Mouse (Mus musculus) T-helper 17 cell (primary cell): ENCODE measurements around the gene Dguok.

Experiments
- in situ Hi-C, 2 experiments: fragments of 300-600 bp; cut with MboI, MseI; formaldehyde crosslinking; loops; 1 replicate in 1 of 2; 2 replicates in 1 of 2; pipeline ENCODE4 v1.15.1; 2025; ENCODE audit warnings: high pct_unique_total_duplicates in 2 of 2

Dguok gene

DNA sequence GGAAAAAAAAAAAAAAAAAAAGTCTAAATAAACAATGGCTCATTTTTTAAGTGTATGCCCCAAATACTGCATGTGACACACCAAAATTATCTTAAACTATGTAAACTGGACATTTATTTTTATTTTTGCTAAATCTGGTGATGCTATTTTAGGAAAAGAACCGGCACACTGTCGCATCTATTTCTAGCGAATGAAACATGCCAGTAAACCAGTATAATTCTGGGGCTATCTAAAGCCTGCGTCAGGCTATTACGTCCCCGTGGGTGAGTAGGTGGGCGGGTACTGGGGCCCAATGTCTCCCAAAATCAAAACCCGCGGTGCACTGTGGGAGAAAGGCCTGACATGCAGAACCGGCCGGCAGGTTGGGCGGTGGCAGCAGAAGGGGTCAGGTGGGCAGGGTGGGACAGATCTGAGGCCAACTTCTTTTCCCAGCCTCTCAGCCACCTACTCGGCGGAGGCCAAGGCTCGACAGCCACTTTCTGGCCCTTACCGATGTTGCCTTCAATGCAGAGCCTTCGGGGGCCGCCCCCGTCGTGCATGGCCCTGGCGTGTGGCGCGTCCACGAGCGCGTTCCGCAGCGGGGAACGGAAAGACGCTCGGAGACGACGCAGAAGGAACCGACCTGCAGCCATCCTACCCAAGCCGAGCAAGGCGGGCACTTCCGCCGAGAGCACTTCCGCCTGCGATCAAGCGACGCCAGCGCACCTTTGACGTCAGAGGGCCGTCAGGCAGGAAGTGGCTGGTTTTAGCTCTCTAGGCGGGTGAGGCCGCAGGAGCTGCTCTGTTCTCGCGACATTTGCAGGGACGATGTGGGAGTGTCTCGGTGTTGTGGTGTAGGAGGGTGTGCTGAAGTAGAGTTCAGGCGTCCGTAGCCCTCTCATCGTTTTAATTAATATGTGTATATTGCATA is at the start of gene Dguok:
TSS of gene Dguok (minus strand) at position 712 of the 910 bp plus-strand sequence.
- in situ Hi-C loops, result loop anchor here in 1 of 2 experiments (5.0 kb wide), 1 partner anchor 34 kb away; no protein-coding TSS in a partner anchor

DNA sequence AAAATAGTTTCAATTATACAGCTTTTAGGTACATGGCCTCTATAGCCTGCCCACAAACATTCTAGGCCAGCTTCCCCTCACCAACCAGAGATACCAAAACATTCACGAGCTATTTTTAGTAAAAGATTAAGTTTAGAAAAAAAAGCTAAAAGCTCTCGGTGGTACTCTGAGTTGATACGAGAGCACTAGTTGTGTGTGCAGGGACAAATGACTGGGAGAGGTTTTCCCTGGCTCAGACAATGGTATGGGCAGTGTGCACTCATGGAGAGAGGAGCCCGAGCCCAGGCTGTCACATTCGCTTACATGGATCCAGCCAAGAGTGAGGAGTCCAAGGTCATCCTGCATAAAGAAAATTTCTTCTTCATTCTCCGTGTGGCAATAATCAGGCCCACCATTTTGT is 49.2 kb upstream of the Dguok start:
- in situ Hi-C loops, result no loop called here

DNA sequence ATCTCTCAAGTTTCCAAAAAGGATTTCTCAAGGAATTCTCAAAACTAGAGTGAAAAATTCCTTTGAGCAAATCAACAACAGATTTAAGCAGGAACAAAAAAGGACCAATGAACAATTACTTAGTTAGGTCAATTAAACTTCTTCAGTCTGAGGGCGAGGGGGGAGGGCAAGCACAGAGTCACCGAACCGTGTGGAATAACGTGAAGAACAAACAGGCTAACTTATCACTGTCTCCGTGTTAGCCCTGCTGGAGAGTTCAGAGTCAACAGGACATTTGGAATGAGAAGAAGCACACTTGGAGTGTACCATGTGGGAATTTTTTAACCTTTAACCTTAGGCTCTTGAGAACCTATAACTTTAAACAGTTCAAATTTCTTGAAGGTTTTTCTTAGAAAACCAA is 41.6 kb upstream of the Dguok start:
- in situ Hi-C loops, result no loop called here

DNA sequence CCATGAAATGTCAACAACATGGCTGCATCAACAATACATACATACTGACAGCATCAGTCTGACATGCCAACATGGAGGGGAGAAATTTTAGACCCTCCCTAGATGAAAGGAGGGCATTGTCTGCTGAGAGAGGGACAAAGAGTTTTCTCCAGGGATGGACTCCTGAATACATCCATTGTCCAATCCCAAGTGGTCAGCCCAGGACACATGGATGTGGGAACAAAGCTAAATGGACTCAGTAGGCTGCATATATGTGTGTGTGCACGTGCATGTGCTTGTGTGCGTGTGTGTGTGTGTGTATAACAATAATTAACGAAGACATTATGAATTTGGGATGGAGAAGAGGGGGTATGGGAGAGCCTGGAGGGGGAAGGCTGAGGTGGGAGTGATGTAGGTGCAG is 39.0 kb upstream of the Dguok start:
- in situ Hi-C loops, result no loop called here

DNA sequence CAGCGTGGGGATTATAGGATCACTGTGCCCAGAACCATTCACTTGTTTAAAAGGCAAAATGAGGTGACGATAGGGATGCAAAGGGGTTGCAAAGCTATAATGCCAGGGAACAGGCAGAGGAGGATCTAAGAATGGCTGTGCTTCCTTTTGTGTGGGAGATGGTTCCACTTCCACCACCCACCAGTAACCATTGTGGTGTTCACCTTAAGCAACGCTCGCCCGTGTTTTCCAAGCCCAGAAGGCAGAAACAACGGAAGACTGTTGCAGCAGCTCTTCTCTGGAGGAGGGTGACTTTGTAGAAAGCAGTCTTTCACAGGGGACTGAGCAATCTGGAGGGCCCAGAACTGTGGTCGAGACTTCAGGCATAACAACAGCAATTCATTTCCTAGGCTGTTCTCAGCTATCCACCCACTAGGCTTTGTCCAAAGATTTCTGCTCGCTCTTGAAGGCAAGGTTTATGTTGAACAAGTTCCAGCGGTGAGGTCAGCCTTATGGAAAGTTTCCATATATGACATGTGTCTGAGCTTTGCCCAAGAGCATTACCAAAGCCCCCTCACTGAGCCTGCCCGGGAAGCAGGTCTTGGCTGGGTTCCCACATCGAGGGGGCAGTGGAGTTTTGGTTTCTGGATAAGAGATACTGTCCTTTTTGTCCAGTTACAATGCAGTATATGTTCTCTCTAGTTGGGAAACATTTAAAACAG is 35.1 kb upstream of the Dguok start:
- in situ Hi-C loops, result no loop called here

DNA sequence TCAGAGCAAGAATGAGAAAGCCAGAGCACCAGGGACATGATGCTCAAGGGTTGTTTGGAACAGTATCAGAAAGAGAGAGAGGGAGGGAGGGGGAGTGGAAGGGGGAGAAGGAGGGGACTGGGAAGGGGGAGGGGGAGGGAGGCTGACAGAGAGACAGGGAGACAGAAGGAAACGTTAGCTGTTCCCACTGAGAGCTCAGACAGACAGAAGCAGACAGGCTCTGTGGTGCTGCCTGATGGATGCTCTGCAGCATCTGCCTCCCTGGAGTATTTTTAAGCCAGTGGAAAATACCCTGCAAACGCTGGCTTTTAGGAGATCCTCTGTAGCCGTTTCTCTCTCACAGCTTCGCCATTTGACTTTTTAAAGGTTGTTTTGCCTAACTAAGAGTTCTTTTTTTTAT is 33.2 kb upstream of the Dguok start:
- in situ Hi-C loops, result no loop called here

DNA sequence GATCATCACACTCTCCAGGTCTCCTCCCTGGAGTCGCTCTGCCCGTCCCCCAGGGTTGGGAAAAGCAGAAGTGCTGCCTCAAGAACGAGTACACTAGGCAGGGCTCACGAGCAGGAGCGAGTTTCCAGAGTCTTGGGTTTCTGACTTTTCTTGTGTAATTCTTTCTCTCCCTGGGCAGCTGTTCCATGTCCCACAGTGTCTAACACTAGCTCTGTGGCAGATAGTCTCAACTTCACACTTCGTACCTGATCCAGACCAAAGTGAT is 30.0 kb upstream of the Dguok start:
- in situ Hi-C loops, result no loop called here

DNA sequence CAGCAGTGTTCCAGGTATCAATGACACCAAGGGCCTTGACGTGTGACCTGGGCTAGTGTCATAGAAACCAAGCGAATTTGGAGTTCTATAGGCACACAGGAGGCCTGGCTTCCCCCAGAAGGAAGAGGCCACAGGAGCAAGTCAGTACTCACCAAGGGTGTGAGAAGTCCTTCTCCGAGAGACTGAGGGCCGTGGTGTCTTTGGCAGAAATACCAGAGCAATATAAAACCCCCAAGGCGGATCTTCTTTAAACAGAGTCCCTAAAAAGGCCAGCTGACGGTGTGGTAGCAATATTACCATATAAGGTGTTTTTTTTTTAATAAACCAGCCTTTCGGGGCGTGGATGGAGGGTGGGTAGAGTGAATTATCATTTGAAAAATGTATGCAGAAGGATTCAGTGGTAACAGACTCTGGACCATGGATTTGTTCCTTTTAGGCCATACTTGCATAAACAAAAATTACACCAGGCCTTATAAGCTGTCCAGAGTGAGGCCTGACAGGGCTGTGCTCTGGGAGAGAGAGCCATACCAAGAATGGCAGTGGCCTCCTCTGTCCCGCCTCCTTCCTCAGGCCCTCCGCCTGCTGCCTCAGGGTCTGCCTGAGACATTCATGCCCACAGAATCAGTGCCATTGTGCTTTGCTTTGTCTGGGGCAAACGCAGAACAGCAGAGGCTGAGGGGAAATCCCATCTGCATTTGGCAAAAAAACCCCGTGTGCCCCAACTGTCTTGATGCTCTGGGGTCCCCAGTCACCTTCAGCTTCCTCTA is 29.4 kb upstream of the Dguok start, which contains the start of gene Actg2:
TSS of gene Actg2 (minus strand) at position 238 of the 767 bp plus-strand sequence.
- in situ Hi-C loops, result no loop called here

DNA sequence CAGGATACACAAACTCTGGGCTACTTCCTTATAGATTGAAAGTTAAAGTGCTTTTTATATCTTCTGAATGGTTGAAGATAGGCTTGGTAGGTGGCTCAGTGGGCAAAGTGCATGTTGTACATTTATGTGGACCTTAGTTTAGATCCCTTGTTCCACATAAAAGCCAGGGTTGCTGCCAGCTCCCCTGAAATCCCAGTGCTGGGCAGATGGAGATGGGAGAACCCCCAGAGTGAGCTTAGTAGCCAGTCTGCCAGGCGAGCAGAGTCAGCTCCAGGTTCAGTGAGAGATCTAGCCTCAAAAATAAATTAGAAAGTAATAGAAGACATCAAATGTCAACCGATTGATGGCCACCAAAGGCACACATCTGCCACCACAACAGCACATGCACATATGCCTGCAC is 25.8 kb upstream of the Dguok start:
- in situ Hi-C loops, result loop anchor here in 1 of 2 experiments (5.0 kb wide), 1 partner anchor 35 kb away; no protein-coding TSS in a partner anchor

DNA sequence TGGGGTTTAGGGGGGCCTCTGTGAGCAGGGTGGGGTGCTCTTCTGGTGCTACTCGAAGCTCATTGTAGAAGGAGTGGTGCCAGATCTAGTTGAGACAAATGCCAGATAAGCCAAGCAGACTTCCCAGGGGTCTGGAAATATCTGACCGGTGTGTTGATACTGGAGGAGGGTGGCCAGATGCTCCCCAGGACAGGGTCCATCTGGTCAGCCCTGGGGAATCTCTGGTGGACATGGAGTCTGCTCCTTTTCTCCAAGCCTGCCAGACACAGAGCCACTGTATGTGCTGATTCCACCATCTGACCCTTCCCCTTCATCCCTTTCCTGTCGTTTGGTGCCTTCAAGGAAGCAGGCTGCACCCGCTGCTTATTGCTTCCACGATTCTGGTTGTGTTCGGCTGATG is 16.4 kb upstream of the Dguok start:
- in situ Hi-C loops, result loop anchor here in 1 of 2 experiments (5.0 kb wide), 1 partner anchor 89 kb away; no protein-coding TSS in a partner anchor

DNA sequence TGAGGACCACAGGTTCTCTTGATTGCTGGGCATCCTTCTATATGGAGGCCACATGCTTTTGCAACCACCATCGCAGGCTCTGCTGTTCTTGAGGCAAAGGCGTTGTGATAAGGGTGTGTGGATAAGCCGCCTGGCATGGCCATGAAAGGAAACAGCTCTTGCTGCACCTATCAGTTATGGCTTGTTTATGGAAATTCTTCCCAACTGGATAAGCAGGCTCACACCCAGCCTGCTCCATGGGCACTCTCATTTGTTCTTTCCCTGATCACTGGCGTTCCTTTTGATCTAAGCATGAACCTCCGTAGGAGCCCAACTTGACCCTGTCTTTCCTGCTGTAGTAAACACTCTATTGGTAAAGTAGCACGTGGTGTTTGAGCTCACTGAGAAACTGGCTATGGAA is 15.0 kb upstream of the Dguok start:
- in situ Hi-C loops, result loop anchor here in 1 of 2 experiments (5.0 kb wide), 1 partner anchor 91 kb away; no protein-coding TSS in a partner anchor

DNA sequence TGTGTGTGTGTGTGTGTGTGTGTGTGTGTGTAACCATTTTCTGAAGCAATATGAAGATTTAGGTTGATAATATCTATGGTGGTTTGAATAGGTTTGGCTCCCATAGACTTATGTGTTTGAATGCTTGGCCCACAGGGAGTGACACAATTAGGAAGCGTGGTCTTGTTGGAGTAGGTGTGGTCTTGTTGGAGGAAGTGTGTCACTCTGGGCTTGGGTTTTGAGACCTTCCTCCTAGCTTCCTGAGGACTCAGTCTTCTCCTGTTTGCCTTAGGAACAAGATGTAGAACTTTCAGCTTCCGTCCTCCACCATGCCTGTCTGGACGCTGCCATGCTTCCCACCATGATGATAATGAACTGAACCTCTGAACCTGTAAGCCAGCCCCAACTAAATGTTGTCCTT is 11.9 kb upstream of the Dguok start:
- in situ Hi-C loops, result no loop called here

DNA sequence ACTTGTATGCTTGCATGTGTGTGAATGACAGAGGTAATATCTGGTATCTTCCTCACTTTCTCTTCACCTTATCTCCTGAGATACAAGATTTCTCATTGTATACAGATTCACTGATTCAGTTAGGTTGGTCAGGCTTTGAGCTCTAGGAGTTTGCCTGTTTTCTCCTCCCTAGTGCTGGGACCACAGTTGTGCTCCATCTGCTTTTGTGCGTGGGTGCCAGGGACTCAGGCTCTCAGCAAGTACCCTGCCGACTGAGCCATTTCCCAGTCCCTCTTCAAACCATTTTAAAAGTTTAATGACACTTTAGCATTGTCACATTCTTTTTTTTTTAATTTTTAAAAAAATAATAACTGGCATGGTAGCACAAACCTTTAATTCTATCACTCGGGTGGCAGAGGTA is 8.4 kb upstream of the Dguok start:
- in situ Hi-C loops, result no loop called here

DNA sequence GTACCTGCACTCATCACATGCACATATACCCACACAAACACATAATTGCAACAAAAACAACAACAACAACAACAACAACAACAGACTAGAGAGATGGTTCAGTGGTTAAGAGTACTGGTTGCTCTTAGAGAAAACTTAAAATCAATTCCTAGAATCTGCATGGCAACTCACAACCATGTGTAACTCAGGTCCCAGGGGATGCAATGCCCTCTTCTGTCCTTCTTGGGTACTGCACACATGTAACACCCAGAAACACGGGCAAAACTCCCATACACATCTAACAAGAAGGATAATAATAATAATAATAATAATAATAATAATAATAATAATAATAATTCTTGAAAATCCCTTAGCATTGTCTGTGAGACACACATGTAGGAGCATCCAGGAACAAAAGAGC is 5.7 kb upstream of the Dguok start:
- in situ Hi-C loops, result loop anchor here (5.0 kb wide), 2 partner anchors 155 to 160 kb away; no protein-coding TSS in a partner anchor

DNA sequence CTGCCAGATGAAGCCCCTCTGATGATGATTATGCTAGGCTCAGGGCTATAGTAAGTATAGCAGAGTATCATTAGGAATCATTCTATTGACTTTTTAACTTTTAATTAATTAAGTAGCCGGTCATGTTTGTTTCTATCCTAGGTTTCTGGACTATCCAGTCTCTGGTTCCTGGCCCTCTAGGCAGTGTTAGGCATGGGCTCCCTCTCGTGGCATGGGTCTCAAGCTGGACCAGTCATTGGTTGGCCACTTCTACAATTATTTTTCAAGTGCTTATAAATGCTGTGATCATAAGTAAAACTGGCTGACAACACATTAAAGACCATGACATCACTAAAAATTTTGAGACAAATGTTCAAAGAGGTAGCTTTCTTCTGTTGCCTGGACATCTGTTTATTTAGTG is 3.4 kb upstream of the Dguok start:
- in situ Hi-C loops, result loop anchor here (5.0 kb wide), 2 partner anchors 153 to 158 kb away; no protein-coding TSS in a partner anchor

DNA sequence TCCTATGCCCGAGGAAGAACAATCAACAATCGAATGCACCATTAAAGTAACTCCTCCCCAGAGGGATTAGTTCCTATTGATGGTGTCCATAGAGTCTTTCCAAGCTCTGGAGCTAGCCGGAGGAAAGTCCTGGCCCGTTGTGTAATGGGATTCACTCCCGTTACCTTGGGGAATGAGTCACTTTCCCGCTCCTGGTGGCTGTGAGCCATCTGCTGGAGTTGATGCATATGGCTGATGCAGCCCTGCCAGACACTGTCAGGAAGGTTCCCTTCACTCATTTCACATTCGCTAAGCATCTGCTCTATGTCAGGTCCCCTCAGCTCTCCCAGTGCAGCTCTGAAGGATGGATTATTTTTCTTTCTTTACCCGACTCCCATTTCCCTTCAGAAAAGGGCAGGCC is 2.7 kb upstream of the Dguok start:
- in situ Hi-C loops, result loop anchor here in 1 of 2 experiments (5.0 kb wide), 1 partner anchor 37 kb away; no protein-coding TSS in a partner anchor

DNA sequence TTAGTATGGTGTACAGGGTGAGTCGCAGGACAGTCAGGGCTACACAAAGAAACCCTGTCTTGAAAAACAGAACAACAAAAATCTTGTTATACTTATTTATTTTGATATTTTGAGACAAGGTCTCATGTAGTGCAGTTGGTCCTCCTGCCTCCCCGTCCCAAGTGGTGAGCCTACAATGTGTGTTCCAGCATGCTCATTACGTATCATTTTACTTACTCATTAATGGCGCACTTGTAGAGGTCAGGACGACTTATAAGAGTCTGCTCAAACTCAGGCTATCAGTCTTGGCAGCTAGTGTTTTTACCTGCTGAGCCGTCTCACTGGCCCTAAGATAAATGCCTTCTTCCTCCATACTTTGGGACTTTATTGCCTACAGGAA is 388 bp upstream of the Dguok start:
- in situ Hi-C loops, result loop anchor here in 1 of 2 experiments (5.0 kb wide), 1 partner anchor 35 kb away; no protein-coding TSS in a partner anchor

DNA sequence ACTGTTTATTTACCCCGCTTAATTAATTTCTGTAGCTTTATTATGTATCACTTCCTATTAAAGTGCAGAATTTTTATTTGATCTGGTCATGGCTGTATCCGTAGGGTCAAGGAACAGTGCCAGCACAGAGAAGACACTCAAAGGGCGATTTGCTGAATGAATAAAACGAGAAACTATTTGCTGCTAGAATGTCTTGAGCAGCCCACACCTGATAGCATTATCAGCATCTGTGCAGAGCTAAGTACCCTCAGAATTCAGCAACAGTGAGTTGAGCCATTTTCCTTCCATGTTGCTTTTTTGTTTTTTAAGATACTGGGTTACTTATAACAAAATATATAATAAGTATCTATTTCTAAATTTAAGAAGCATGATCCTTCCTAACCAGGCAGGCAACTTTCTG is 1.2 kb downstream of the Dguok start:
- in situ Hi-C loops, result loop anchor here in 1 of 2 experiments (5.0 kb wide), 1 partner anchor 33 kb away; no protein-coding TSS in a partner anchor

DNA sequence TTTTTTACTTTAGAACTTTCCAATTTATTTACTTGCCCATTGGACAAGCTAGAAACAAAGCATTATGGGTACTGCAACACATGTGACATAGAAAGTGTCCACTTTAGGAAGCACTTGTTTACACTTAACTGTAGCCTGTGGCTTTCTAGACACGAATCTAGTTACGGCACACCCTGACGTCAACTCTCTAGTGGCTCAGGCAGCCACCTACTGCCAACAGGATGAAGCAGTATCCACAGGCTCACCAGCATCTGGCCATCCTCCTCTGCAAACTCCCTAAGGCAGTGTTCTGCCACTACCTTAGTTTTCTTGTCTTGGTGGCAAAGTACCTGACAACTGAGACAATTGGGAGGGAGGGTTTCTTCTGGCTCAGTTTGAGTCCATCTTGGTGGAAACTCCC is 3.4 kb downstream of the Dguok start:
- in situ Hi-C loops, result no loop called here

DNA sequence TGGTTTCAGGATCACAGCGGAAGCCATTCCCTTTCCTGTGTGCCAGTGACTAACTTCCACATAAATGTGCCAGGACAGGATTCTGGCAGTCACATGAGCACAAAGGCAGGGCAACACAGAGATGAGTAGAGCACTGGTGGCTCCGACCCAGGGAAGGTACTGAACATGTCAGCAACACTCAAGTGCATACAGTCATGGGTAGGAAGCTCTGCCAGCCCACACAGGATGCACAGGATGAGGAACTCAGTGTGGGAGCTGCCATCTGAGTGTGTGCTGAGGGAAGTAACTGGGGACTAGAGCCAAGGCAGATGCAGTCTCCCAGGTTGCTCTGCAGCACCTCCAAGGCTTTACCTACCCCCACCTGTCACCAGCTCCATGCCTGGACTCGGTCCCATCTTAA is 4.1 kb downstream of the Dguok start:
- in situ Hi-C loops, result no loop called here

DNA sequence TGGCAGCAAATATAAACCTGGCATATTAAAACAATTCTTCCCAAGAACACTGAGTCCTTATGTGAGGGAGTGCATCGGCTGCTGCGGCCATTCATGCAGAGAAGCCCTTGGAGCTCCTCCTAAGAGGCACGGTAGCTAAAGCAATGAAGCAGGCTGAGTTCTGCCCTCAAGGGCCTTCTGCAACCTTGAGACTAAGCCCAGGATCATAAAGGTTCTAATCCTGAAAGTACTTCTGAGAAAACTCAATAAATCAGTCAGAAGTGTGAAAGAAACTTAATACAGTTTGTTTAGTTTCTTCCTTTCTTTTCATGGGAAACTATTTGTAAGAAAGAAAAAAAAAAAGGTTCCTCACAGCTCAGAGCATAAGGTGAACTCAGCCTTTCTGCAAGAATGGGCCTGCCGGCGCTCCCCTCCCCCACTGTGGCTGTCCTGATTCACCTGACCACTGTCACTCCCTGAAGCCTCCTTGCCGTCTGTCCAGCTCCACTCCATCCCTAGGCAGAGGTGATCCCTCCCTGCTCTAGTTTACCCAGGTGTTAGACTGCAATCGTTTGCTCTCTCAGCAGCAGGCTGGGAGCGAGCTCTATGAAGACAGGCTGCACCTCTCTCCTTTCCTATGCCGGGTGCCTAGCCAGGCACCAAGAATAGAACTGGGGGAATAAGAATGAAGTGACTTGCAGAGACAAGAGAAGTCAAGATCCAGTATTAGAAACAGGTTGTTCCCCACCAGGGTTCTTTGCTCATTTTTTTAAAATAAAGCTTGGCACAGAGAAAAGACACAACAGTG is 5.1 kb downstream of the Dguok start:
- in situ Hi-C loops, result no loop called here
